Mouse (Mus musculus): ENCODE measurements around the gene Snx29.

Snx29 gene

GRCm38 (mm10) chr16:11597769-11598168 lies 275.1 kb downstream of the Snx29 start:
- DNase-seq (ENCODE audit: low spot score) = no peak

GRCm38 (mm10) chr16:11599523-11599922 lies 276.8 kb downstream of the Snx29 start:
- DNase-seq (ENCODE audit: low spot score) = no peak

- DNase-seq (ENCODE audit: low spot score) = no peak
Observed at GRCm38 (mm10) chr16:11601336-11602082, 278.8 kb downstream of the Snx29 start.

- DNase-seq (ENCODE audit: low spot score) = peak; percentile 61
Observed at GRCm38 (mm10) chr16:11603667-11604422, 281.1 kb downstream of the Snx29 start.

GRCm38 (mm10) chr16:11612526-11613126 lies 289.9 kb downstream of the Snx29 start:
- no peak for DNase-seq (ENCODE audit: low spot score)

GRCm38 (mm10) chr16:11614401-11615014 lies 291.8 kb downstream of the Snx29 start:
- no peak for DNase-seq (ENCODE audit: low spot score)

GRCm38 (mm10) chr16:11615633-11616032 lies 292.9 kb downstream of the Snx29 start:
- no peak for DNase-seq (ENCODE audit: low spot score)

- DNase-seq (ENCODE audit: low spot score) = no peak
Observed at GRCm38 (mm10) chr16:11619951-11620350, 297.2 kb downstream of the Snx29 start.

- no peak for DNase-seq (ENCODE audit: low spot score)
Observed at GRCm38 (mm10) chr16:11621042-11621441, 298.3 kb downstream of the Snx29 start.

- DNase-seq (ENCODE audit: low spot score) = no peak
Observed at GRCm38 (mm10) chr16:11621664-11622063, 299.0 kb downstream of the Snx29 start.

- DNase-seq (ENCODE audit: low spot score) = no peak
Observed at GRCm38 (mm10) chr16:11623032-11623431, 300.3 kb downstream of the Snx29 start.

GRCm38 (mm10) chr16:11624121-11624520 lies 301.4 kb downstream of the Snx29 start:
- DNase-seq (ENCODE audit: low spot score) = no peak

- DNase-seq (ENCODE audit: low spot score) = no peak
Observed at GRCm38 (mm10) chr16:11626004-11626481, 303.3 kb downstream of the Snx29 start.

GRCm38 (mm10) chr16:11626616-11627015 lies 303.9 kb downstream of the Snx29 start:
- no peak for DNase-seq (ENCODE audit: low spot score)

- DNase-seq (ENCODE audit: low spot score) = no peak
Observed at GRCm38 (mm10) chr16:11627866-11628638, 305.3 kb downstream of the Snx29 start.

GRCm38 (mm10) chr16:11629704-11630103 lies 307.0 kb downstream of the Snx29 start:
- no peak for DNase-seq (ENCODE audit: low spot score)

- DNase-seq (ENCODE audit: low spot score) = no peak
Observed at GRCm38 (mm10) chr16:11630489-11630888, 307.8 kb downstream of the Snx29 start.

GRCm38 (mm10) chr16:11632205-11632747 lies 309.6 kb downstream of the Snx29 start:
- no peak for DNase-seq (ENCODE audit: low spot score)

GRCm38 (mm10) chr16:11636196-11636733 lies 313.6 kb downstream of the Snx29 start:
- DNase-seq (ENCODE audit: low spot score) = no peak

- no peak for DNase-seq (ENCODE audit: low spot score)
Observed at GRCm38 (mm10) chr16:11636902-11637301, 314.2 kb downstream of the Snx29 start.

- no peak for DNase-seq (ENCODE audit: low spot score)
Observed at GRCm38 (mm10) chr16:11637794-11638193, 315.1 kb downstream of the Snx29 start.
